Mouse (Mus musculus) midbrain, embryonic 14.5 days (tissue): ENCODE data around the gene 2210016L21Rik. TPM values are rescaled to one million over a fixed set of nuclear protein-coding genes. Genes with fewer than 3 reads are reported as not detected.

Experiments used
- ATAC-seq: fragments of 200-750 bp; cut with Nextera tagmentation; 2 replicates; pipeline ENCODE4 v1.8.0; 2017; ENCODE audit warnings: moderate number of reproducible peaks, moderate library complexity; ENCODE audit not compliant: low FRiP score, low TSS enrichment
- DNase-seq: peaks from one replicate; pipeline ENCODE4 v3.0.0-alpha.2; 2015
- H3K27ac ChIP-seq: fragments of 300-500 bp; sonication (generic); replicated peaks from 2 replicates; pipeline ENCODE4 v1.5.1; 2014; ENCODE audit warnings: mild to moderate bottlenecking, low read depth, low read length, moderate library complexity
- H3K27me3 ChIP-seq: fragments of 300-500 bp; sonication (generic); 2 replicates; pipeline ENCODE4 v1.6.1; 2014; ENCODE audit warnings: low read length, control low read depth, mixed read lengths; ENCODE audit not compliant: control insufficient read depth, insufficient read depth
- H3K36me3 ChIP-seq: fragments of 300-500 bp; sonication (generic); 2 replicates; pipeline ENCODE4 v1.6.1; 2014; ENCODE audit warnings: low read length, control low read depth; ENCODE audit not compliant: control insufficient read depth, insufficient read depth
- H3K4me1 ChIP-seq: fragments of 300-500 bp; sonication (generic); 2 replicates; pipeline ENCODE4 v1.6.1; 2014; ENCODE audit warnings: mild to moderate bottlenecking, antibody characterized with exemption, low read length, control low read depth; ENCODE audit not compliant: control insufficient read depth, insufficient read depth
- H3K4me2 ChIP-seq: fragments of 300-500 bp; sonication (generic); 2 replicates; pipeline ENCODE4 v1.6.1; 2014; ENCODE audit warnings: mild to moderate bottlenecking, low read length, moderate library complexity
- H3K4me3 ChIP-seq: fragments of 300-500 bp; sonication (generic); replicated peaks from 2 replicates; pipeline ENCODE4 v1.5.1; 2014; ENCODE audit warnings: low read depth, low read length
- H3K9ac ChIP-seq: fragments of 300-500 bp; sonication (generic); replicated peaks from 2 replicates; pipeline ENCODE4 v1.6.1; 2014; ENCODE audit warnings: mild to moderate bottlenecking, low read length, moderate library complexity
- H3K9me3 ChIP-seq: fragments of 300-500 bp; sonication (generic); 2 replicates; pipeline ENCODE4 v1.6.1; 2016; ENCODE audit warnings: low read length, control low read depth, mixed read lengths; ENCODE audit not compliant: control insufficient read depth
- WGBS: fragments of 180-500 bp; shearing (Covaris S2); extraction: QIAGEN DNeasy Blood & Tissue Kit; methylation state at CpG from one replicate; pipeline ENCODE4 v1.1.7; 2014; 5-methylcytosine and 5-hydroxymethylcytosine counted together
- polyA plus RNA-seq: library from polyadenylated mRNA; unstranded; fragments of >200 nt; fragmentation: Nextera tagmentation; extraction: Ambion mirVana; gene quantifications from 2 replicates; pipeline ENCODE4 v1.2.1, GENCODE M21; 2014

Gene 2210016L21Rik
- polyA plus RNA-seq, 1 experiment from 2014 or later: 92.1 TPM

GRCm38 (mm10) chr5:114967523-114968268 lies 25.7 kb downstream of the 2210016L21Rik start:
- WGBS: 41% methylated on average over 14 of the region's 14 CpGs
- ATAC-seq (no peak), DNase-seq (no peak)
- Histone ChIP-seq H3K27ac (no peak overlapping the region), H3K9me3 (no peaks in the 10 kb centered on the region), H3K9ac (no peak overlapping the region), H3K36me3 (no peaks in the 10 kb centered on the region), H3K4me2 (no peak overlapping the region), H3K27me3 (no peaks in the 10 kb centered on the region), H3K4me1 (no peaks in the 10 kb centered on the region), H3K4me3 (no peak overlapping the region)

- Histone ChIP-seq H3K27ac (no peak overlapping the region), H3K4me1 (no peaks in the 10 kb centered on the region), H3K4me3 (no peak overlapping the region), H3K4me2 (no peak overlapping the region), H3K9me3 (no peaks in the 10 kb centered on the region), H3K9ac (no peak overlapping the region), H3K27me3 (no peaks in the 10 kb centered on the region), H3K36me3 (no peaks in the 10 kb centered on the region)
- WGBS: 22% methylated on average over 7 of the region's 7 CpGs
- DNase-seq (no peak), ATAC-seq (no peak)
Measured at GRCm38 (mm10) chr5:114968651-114969050, 26.7 kb downstream of the 2210016L21Rik start.

- DNase-seq: no peak
Measured at GRCm38 (mm10) chr5:114969064-114969463, 27.1 kb downstream of the 2210016L21Rik start.

GRCm38 (mm10) chr5:114969609-114970215 lies 27.8 kb downstream of the 2210016L21Rik start:
- Histone ChIP-seq H3K27ac (no peak overlapping the region), H3K36me3 (no peaks in the 10 kb centered on the region), H3K9me3 (no peaks in the 10 kb centered on the region), H3K4me1 (no peaks in the 10 kb centered on the region), H3K9ac (no peak overlapping the region), H3K27me3 (no peaks in the 10 kb centered on the region), H3K4me2 (no peak overlapping the region), H3K4me3 (no peak overlapping the region)
- ATAC-seq (no peak), DNase-seq (no peak)
- 66% methylated on average over 13 of the region's 13 CpGs for WGBS

More at GRCm38 (mm10) chr5:114969064-114969463, 27.1 kb downstream of the 2210016L21Rik start:
- no peaks in the 10 kb centered on the region for H3K9me3 ChIP-seq
- WGBS: 13% methylated on average over 4 of the region's 4 CpGs
- no peak overlapping the region for H3K4me2 ChIP-seq
- no peaks in the 10 kb centered on the region for H3K36me3 ChIP-seq
- H3K9ac ChIP-seq: no peak overlapping the region
- ATAC-seq: no peak
- H3K4me1 ChIP-seq: no peaks in the 10 kb centered on the region
- no peak overlapping the region for H3K27ac ChIP-seq
- no peaks in the 10 kb centered on the region for H3K27me3 ChIP-seq
- no peak overlapping the region for H3K4me3 ChIP-seq

GRCm38 (mm10) chr5:114970824-114971227 lies 28.9 kb downstream of the 2210016L21Rik start, which contains the start of gene Hnf1a:
Gene Hnf1a, minus strand, starts transcription at chr5:114971094.
- Histone ChIP-seq H3K9me3 (no peaks in the 10 kb centered on the region), H3K27me3 (no peaks in the 10 kb centered on the region), H3K9ac (no peak within 1 kb of the TSS), H3K36me3 (no peaks in the 10 kb centered on the region), H3K4me2 (no peak within 1 kb of the TSS), H3K4me3 (no peak within 1 kb of the TSS), H3K27ac (no peak within 1 kb of the TSS), H3K4me1 (no peaks in the 10 kb centered on the region)
- ATAC-seq (no peak), DNase-seq (no peak)
- WGBS: 86% methylated on average over 17 of the region's 17 CpGs

GRCm38 (mm10) chr5:114972201-114972600 lies 30.2 kb downstream of the 2210016L21Rik start:
- no peak overlapping the region for H3K27ac ChIP-seq
- no peaks in the 10 kb centered on the region for H3K27me3 ChIP-seq
- WGBS: 87% methylated on average over 9 of the region's 9 CpGs
- H3K9me3 ChIP-seq: no peaks in the 10 kb centered on the region
- H3K4me1 ChIP-seq: no peaks in the 10 kb centered on the region
- DNase-seq (no peak), ATAC-seq (no peak)
- H3K4me3 ChIP-seq: no peak overlapping the region
- H3K4me2 ChIP-seq: no peak overlapping the region
- no peak overlapping the region for H3K9ac ChIP-seq
- no peaks in the 10 kb centered on the region for H3K36me3 ChIP-seq

- no peak overlapping the region for H3K9ac ChIP-seq
- ATAC-seq (no peak), DNase-seq (no peak)
- H3K4me1 ChIP-seq: no peaks in the 10 kb centered on the region
- H3K4me2 ChIP-seq: no peak overlapping the region
- H3K9me3 ChIP-seq: no peaks in the 10 kb centered on the region
- H3K36me3 ChIP-seq: no peaks in the 10 kb centered on the region
- H3K27ac ChIP-seq: no peak overlapping the region
- H3K4me3 ChIP-seq: no peak overlapping the region
- 84% methylated on average over 8 of the region's 8 CpGs for WGBS
- no peaks in the 10 kb centered on the region for H3K27me3 ChIP-seq
Measured at GRCm38 (mm10) chr5:114973131-114973530, 31.2 kb downstream of the 2210016L21Rik start.

- Histone ChIP-seq H3K4me3 (no peak overlapping the region), H3K27ac (no peak overlapping the region), H3K9ac (no peak overlapping the region), H3K4me2 (no peak overlapping the region), H3K36me3 (no peaks in the 10 kb centered on the region), H3K4me1 (peaks cover 7% of the 10 kb centered on the region), H3K27me3 (no peaks in the 10 kb centered on the region), H3K9me3 (no peaks in the 10 kb centered on the region)
- ATAC-seq: no peak
- DNase-seq: no peak
Measured at GRCm38 (mm10) chr5:114976935-114977334, 35.0 kb downstream of the 2210016L21Rik start.

GRCm38 (mm10) chr5:114978473-114978872 lies 36.5 kb downstream of the 2210016L21Rik start:
- no peak overlapping the region for H3K4me3 ChIP-seq
- ATAC-seq (no peak), DNase-seq (peak; percentile 5)
- H3K9ac ChIP-seq: no peak overlapping the region
- no peaks in the 10 kb centered on the region for H3K36me3 ChIP-seq
- WGBS: 69% methylated on average over 11 of the region's 11 CpGs
- H3K9me3 ChIP-seq: no peaks in the 10 kb centered on the region
- H3K27me3 ChIP-seq: no peaks in the 10 kb centered on the region
- peaks cover 7% of the 10 kb centered on the region for H3K4me1 ChIP-seq
- H3K4me2 ChIP-seq: no peak overlapping the region
- no peak overlapping the region for H3K27ac ChIP-seq
